Mouse (Mus musculus): ENCODE data around the gene Phyhd1. TPM values are rescaled to one million over a fixed set of nuclear protein-coding genes. Genes with fewer than 3 reads are reported as not detected.

The Phyhd1 gene
- polyA plus RNA-seq, 1 experiment from 2014 or later: 13.0 TPM

DNA sequence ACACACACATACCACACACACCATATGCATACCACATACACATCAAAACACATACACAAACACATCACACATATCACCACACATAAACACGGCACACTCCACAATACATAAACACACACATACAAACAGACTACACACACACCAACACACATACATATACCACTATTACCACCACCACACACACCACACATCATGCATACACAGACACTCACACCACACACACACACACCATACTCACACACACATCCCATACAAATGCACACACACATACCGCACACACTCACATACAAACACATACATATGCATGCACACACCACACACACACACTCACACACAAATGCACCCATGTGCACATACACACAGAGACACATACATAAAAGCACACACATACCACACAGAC, 1.5 kb downstream of the Phyhd1 start:
- H3K27me3 ChIP-seq: no peaks in the 10 kb centered on the region
- 78% methylated on average over 2 of the region's 2 CpGs for WGBS (ENCODE audit: insufficient replicate concordance)
- H3K4me2 ChIP-seq: peak overlapping the region; percentile 44
- H3K4me3 ChIP-seq (replicated peaks): no peak overlapping the region; the same call in 1 of the 2 replicates
- H3K4me1 ChIP-seq (replicated peaks): peaks cover 46% of the 10 kb centered on the region
- ATAC-seq (ENCODE audit: insufficient read depth): no peak
- H3K36me3 ChIP-seq (replicated peaks): peaks cover 24% of the 10 kb centered on the region
- H3K9me3 ChIP-seq (replicated peaks): no peaks in the 10 kb centered on the region
- H3K9ac ChIP-seq: no peak overlapping the region
- H3K27ac ChIP-seq (replicated peaks): no peak overlapping the region

GRCm38 (mm10) chr2:30268371-30268770, 2.4 kb downstream of the Phyhd1 start:
- no peaks in the 10 kb centered on the region for H3K9me3 ChIP-seq (replicated peaks)
- no peak for ATAC-seq (ENCODE audit: insufficient read depth)
- no peak overlapping the region for H3K9ac ChIP-seq
- H3K4me1 ChIP-seq (replicated peaks): peaks cover 43% of the 10 kb centered on the region
- no peaks in the 10 kb centered on the region for H3K27me3 ChIP-seq
- no peak overlapping the region; the same call in 1 of the 2 replicates for H3K4me2 ChIP-seq
- WGBS (ENCODE audit: insufficient replicate concordance): 44% methylated on average over 4 of the region's 4 CpGs
- no peak overlapping the region for H3K4me3 ChIP-seq (replicated peaks)
- peak overlapping the region; percentile 19; the same call in 1 of the 2 replicates for H3K27ac ChIP-seq (replicated peaks)
- peaks cover 17% of the 10 kb centered on the region for H3K36me3 ChIP-seq (replicated peaks)

- no peak for ATAC-seq (ENCODE audit: insufficient read depth)
- Histone ChIP-seq H3K27me3 (no peaks in the 10 kb centered on the region), H3K4me2 (no peak overlapping the region), H3K9ac (no peak overlapping the region), H3K4me1 (replicated peaks) (peaks cover 43% of the 10 kb centered on the region), H3K9me3 (replicated peaks) (no peaks in the 10 kb centered on the region), H3K4me3 (replicated peaks) (no peak overlapping the region), H3K27ac (replicated peaks) (no peak overlapping the region), H3K36me3 (replicated peaks) (peaks cover 10% of the 10 kb centered on the region)
- WGBS (ENCODE audit: insufficient replicate concordance): 67% methylated on average over 17 of the region's 17 CpGs
Observed at GRCm38 (mm10) chr2:30269241-30269990, 3.4 kb downstream of the Phyhd1 start.

DNA sequence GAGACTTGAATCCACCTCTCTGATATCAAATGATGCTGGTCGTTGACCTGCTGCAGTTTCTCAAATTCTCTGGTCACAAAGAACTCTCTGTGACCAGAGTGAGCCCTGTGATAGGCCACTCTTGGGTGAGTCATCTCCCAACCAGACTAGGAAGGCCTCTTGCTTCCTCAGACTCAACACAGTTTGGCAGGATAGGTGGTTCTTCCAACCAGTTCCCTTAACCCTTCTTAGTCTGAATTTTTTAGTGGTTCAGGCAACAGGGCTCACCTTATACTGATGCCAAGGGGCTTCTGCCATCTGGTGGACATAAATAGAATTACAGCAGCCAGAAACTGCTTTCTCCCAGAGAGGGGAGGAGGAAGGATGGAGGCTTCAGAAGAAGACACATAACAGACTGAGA, 4.1 kb downstream of the Phyhd1 start:
- peaks cover 39% of the 10 kb centered on the region for H3K4me1 ChIP-seq (replicated peaks)
- H3K9me3 ChIP-seq (replicated peaks): no peaks in the 10 kb centered on the region
- no peaks in the 10 kb centered on the region for H3K27me3 ChIP-seq
- H3K9ac ChIP-seq: no peak overlapping the region
- 7% methylated on average over 1 of the region's 1 CpGs for WGBS (ENCODE audit: insufficient replicate concordance)
- no peak overlapping the region for H3K4me2 ChIP-seq
- H3K27ac ChIP-seq (replicated peaks): no peak overlapping the region
- peak; percentile 45; the same call in 1 of the 2 replicates for ATAC-seq (ENCODE audit: insufficient read depth)
- H3K36me3 ChIP-seq (replicated peaks): 0 out of 2 replicates have a peak, but pooled peaks cover 3% of the 10 kb centered on the region
- H3K4me3 ChIP-seq (replicated peaks): no peak overlapping the region

DNA sequence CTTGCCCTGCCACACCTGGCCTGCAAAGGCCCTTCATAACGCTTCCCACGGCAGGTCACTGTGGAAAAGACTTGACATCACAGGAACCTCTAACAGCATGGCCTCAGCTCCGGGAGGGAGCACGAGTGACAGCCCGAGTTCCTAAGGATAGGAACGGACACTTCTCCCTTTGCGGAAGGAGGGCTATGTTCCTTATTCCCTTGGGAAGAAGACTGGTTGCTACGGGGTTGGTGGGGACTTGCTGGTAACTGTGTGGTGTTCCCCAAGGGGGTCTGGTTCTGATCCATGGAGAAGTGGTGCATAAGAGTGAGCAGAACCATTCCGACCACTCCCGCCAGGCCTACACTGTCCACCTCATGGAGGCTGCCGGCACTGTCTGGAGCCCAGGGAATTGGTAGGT, 14.7 kb downstream of the Phyhd1 start, which contains the start of gene Gm28038:
Gm28038 (plus strand) TSS at position 301 of the 400 bp plus-strand sequence.
- no peak within 1 kb of the TSS for H3K4me2 ChIP-seq
- 82% methylated on average over 11 of the region's 11 CpGs for WGBS (ENCODE audit: insufficient replicate concordance)
- H3K27me3 ChIP-seq: no peaks in the 10 kb centered on the region
- H3K9me3 ChIP-seq (replicated peaks): no peaks in the 10 kb centered on the region
- no peak within 1 kb of the TSS for H3K27ac ChIP-seq (replicated peaks)
- H3K36me3 ChIP-seq (replicated peaks): 0 out of 2 replicates have a peak, but pooled peaks cover 11% of the 10 kb centered on the region
- H3K9ac ChIP-seq: no peak within 1 kb of the TSS
- ATAC-seq (ENCODE audit: insufficient read depth): no peak
- no peak within 1 kb of the TSS for H3K4me3 ChIP-seq (replicated peaks)
- H3K4me1 ChIP-seq (replicated peaks): peaks cover 14% of the 10 kb centered on the region

DNA sequence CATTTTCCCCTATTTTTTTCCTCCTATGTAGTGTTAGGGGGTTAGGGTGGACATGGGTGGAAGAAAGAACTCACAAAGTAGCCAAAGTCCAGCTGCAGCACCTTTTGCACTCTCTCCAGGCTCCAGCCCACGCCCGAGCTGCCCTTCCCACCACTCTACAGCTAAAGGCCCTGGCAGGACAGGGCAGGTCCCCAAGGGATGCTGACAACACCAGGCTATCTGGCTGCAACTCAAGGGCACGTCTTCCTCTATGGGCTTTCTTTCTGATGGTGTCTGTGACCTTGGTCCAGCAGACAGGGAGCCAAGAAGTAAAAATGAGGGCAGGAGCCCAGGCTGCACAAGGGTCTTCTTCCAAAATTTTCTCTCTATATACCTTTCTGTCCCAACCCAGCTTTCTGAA, 15.6 kb downstream of the Phyhd1 start:
- Histone ChIP-seq H3K4me3 (replicated peaks) (no peak overlapping the region), H3K27ac (replicated peaks) (no peak overlapping the region), H3K36me3 (replicated peaks) (0 out of 2 replicates have a peak, but pooled peaks cover 11% of the 10 kb centered on the region), H3K9ac (no peak overlapping the region), H3K4me2 (no peak overlapping the region), H3K9me3 (replicated peaks) (no peaks in the 10 kb centered on the region), H3K4me1 (replicated peaks) (peaks cover 17% of the 10 kb centered on the region), H3K27me3 (no peaks in the 10 kb centered on the region)
- WGBS (ENCODE audit: insufficient replicate concordance): 57% methylated on average over 3 of the region's 3 CpGs
- ATAC-seq (ENCODE audit: insufficient read depth): no peak

DNA sequence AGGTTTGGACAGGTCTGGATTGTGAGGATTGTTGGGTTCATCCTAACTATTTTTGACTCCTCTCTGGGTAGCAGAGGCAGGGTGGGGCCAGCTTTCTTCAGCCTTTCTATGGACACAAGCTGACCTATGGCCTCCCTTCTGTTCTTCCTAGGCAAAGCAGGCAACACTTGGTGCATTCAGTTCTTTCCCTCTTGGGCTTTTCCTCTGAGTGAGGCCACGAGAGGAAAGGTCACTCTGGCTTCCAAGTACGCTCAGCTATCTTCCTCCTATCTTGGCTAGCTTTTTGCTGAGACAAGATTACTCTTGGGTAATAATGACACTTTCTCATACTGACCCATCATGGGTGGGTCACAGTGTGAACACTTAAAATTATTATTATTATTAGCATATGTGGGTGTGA, 17.2 kb downstream of the Phyhd1 start:
- Histone ChIP-seq H3K9ac (no peak overlapping the region), H3K27ac (replicated peaks) (no peak overlapping the region), H3K36me3 (replicated peaks) (0 out of 2 replicates have a peak, but pooled peaks cover 11% of the 10 kb centered on the region), H3K27me3 (no peaks in the 10 kb centered on the region), H3K4me1 (replicated peaks) (peaks cover 32% of the 10 kb centered on the region), H3K4me3 (replicated peaks) (no peak overlapping the region), H3K9me3 (replicated peaks) (no peaks in the 10 kb centered on the region), H3K4me2 (no peak overlapping the region)
- ATAC-seq (ENCODE audit: insufficient read depth): no peak
- 84% methylated on average over 2 of the region's 2 CpGs for WGBS (ENCODE audit: insufficient replicate concordance)

DNA sequence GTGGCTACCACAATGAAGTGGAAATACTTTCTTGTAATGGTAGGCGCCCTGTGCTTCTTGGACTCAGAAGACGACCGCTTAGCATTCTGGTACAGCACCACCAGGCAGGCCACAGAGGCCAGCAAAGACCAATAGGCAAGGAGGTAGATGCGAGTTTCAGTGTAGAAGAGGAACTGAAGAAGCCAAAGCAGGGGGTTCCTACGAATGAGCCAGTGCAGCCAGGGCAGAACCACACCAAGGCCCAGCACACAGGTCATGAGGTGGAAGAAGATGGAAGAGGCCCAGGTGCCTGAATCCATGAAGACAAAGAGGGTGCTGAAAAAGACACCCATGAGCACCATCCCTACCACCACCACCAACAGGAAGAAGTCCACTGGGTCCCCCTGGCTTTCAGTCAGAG, 19.0 kb downstream of the Phyhd1 start:
- Histone ChIP-seq H3K27me3 (no peaks in the 10 kb centered on the region), H3K4me2 (peak overlapping the region; percentile 97), H3K9me3 (replicated peaks) (no peaks in the 10 kb centered on the region), H3K36me3 (replicated peaks) (peaks cover 19% of the 10 kb centered on the region; the same call in 1 of the 2 replicates), H3K4me1 (replicated peaks) (peaks cover 37% of the 10 kb centered on the region), H3K9ac (peak overlapping the region; percentile 82; the same call in 1 of the 2 replicates), H3K4me3 (replicated peaks) (peak overlapping the region; percentile 88), H3K27ac (replicated peaks) (peak overlapping the region; percentile 62; the same call in 1 of the 2 replicates)
- WGBS (ENCODE audit: insufficient replicate concordance): 71% methylated on average over 5 of the region's 5 CpGs
- no peak for ATAC-seq (ENCODE audit: insufficient read depth)

GRCm38 (mm10) chr2:30285416-30286181, 19.6 kb downstream of the Phyhd1 start:
- peak; percentile 59 for ATAC-seq (ENCODE audit: insufficient read depth)
- WGBS (ENCODE audit: insufficient replicate concordance): 7% methylated on average over 38 of the region's 38 CpGs
- peaks cover 41% of the 10 kb centered on the region for H3K4me1 ChIP-seq (replicated peaks)

DNA sequence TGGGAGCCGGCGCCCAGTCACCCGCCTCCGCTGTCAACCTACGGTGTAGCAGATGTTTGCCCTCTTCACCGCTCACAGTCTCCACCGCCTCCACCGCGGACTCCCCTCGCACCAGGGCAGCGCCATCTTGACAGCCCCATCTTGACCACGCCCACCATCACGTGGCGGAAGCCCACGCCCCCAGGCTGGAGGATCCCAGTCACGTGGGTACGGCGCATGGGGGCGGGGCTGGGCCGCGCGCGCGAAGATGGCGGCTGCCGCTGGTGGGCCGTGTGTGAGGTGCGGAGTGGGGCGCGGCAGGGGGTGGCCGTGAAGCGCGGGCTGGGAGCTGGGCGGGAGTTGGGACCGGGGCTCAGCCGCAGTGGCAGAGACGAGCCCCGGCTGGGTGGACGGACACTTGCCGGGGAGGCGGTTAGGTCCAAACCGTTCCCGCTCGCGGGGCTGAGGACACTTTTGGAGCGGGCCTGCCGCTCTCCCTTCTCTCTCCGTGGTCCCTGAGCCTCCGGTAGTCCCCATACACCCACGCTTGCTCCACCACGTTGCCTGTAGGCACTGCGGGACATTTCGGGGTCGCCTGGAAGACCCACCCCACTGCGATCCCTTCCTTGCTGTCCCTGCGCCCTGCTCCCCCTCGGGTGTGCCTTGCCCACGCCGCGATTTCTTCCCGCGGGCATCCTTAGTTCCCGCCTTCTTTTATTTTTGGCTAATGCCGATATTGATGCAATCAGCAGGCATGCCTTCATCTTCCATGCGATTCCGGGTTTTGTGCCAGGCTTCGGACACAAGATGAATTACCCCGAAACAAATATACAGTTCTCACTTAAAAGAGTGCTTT, 20.4 kb downstream of the Phyhd1 start, which contains the start of the genes Dolk and Nup188:
Dolk (minus strand) TSS at position 143 of the 835 bp plus-strand sequence.
Nup188 (plus strand) TSS at position 206 of the 835 bp plus-strand sequence.
- WGBS (ENCODE audit: insufficient replicate concordance): under 1% methylated on average over 58 of the region's 68 CpGs
- H3K4me2 ChIP-seq: peak within 1 kb of the TSS; percentile 97
- ATAC-seq (ENCODE audit: insufficient read depth): peak; percentile 87

More at GRCm38 (mm10) chr2:30285416-30286181, 19.6 kb downstream of the Phyhd1 start:
- H3K4me3 ChIP-seq (replicated peaks): peak overlapping the region; percentile 88
- peaks cover 19% of the 10 kb centered on the region; the same call in 1 of the 2 replicates for H3K36me3 ChIP-seq (replicated peaks)
- H3K9ac ChIP-seq: peak overlapping the region; percentile 82
- peak overlapping the region; percentile 97 for H3K4me2 ChIP-seq
- H3K27me3 ChIP-seq: no peaks in the 10 kb centered on the region
- peak overlapping the region; percentile 62 for H3K27ac ChIP-seq (replicated peaks)
- H3K9me3 ChIP-seq (replicated peaks): no peaks in the 10 kb centered on the region

More for the DNA sequence above, 20.4 kb downstream of the Phyhd1 start, which contains the start of the genes Dolk and Nup188:
- H3K9ac ChIP-seq: peak within 1 kb of the TSS; percentile 82
- peak within 1 kb of the TSS; percentile 71 for H3K27ac ChIP-seq (replicated peaks)
- peaks cover 19% of the 10 kb centered on the region for H3K36me3 ChIP-seq (replicated peaks)
- H3K27me3 ChIP-seq: no peaks in the 10 kb centered on the region
- H3K4me3 ChIP-seq (replicated peaks): peak within 1 kb of the TSS; percentile 88
- peaks cover 41% of the 10 kb centered on the region for H3K4me1 ChIP-seq (replicated peaks)
- no peaks in the 10 kb centered on the region for H3K9me3 ChIP-seq (replicated peaks)
